Mouse (Mus musculus) left cerebral cortex, adult 9 months (tissue): Measurements from ENCODE around the gene Gosr2.

Experiments
- DNase-seq, 2 experiments: peaks; one replicate each; pipeline ENCODE4 v3.0.0; 2022; ENCODE audit warnings: low spot score in 2 of 2

Gene Gosr2

DNA sequence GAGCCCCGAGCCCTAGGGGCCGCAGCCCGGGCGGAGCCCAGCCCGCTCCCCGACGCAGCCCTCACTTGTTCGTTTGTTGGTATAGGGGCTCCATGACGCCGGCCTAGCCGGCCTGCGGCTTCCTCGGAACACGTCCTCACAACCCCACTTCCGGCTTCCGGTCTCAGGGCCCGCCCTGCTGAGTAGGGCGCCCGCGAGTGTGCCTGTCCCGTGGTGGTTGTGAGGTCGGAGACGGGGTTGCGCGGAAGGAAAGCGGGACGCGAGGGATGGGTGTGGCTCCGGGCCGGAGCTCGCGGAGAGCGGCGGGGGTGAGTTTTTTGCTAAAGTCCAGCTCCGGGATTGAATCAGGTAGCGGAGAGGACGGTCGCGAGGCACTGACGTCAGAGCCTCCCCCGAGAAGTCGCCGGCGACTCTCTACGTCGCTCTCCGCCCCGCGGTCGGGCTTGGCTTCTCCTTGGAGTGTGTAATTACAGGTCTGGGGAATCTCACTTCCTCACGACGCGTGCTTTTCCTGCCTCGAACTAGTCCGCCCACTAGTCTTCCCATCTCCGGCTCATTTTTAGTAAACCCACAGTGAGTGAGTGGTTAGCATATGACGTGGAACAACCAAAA is at the start of gene Gosr2:
TSS of gene Gosr2 (minus strand) at position 334 of the 612 bp plus-strand sequence.
- DNase-seq, result peak; percentile 68 to 91

DNA sequence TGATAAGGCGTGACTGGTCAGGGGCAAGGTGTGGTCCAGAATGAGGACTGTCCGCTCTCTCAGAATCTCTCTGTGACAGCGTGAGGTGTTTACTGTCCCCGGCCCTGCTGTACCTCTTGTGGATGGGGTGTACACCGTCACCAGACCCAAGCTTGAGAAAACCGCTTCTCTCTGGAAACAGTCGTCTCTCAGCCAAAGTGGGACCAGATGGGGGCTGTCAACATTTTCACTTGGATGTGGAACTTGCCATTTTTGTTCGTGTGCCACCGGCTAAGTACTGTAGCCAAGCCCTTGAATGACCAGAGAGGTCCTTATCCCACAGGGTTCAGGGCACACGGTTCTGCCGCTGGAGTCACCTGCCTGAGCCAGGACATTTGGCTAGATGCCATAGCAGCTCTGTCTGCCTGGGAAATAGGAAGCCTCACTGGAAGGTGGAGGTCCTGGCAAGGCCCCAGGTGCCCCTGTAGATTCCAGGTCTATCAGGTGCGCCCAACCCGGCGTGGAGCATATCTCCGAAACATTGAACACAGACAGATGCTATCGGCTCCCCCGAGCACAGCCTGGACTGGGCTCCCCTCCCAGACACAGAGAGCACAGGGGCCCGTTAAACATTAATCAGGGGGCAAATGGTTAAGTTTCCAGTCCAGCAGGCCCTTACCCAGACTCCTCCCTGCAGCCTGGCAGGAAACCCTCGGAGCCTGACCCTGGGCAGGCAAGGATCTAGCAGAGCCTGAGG is 37.5 kb upstream of the Gosr2 start:
- DNase-seq, result no peak

DNA sequence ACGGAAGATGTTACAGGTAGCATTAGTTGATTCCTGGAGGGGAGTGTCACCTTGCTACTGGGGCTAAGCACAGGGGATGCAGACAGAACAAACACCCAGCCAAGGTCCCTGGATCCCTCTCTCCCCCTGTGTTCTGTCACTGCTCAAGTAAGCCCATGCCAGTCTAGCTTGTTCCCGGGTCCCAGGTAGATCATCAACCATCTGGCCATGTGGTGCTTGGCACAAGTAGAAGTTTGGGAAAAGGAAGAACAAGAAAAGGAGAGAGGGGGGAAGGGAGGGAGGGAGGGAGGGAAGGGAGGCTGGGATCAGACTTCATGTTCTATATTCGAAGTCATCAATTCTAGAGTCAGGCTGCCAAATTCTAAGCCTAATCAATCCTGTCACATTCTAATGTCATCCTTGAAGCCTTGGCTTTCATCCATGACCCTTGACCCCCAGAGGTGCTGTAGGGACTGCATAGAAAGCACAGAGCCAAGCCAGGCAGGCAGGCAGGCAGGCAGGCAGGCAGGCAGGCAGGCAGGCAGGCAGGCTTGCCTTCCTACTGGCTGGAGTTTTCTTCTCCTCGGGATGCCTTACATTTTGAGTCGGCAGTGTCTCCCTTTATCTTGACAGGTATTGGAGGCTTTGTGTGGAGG is 36.8 kb upstream of the Gosr2 start:
- DNase-seq, result no peak

DNA sequence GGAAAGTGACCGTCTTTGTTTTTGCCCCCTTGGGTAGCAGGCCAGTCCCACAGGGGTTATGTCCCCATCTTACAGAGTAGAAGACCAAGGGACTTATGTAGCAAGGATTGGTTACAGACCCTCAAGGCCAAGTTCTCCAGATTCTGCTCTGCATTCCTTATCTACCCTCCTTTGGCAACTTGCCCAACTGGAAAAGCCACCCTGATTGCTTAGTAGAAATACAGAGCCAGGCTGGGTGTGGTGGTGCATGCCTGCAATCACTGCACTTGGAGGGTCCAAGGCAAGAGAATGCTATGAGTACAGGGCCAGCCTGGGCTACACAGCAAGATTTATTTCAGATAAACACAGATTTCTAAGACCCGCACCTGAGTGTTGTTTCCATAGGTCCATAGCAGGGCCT is 36.3 kb upstream of the Gosr2 start:
- DNase-seq, result no peak

DNA sequence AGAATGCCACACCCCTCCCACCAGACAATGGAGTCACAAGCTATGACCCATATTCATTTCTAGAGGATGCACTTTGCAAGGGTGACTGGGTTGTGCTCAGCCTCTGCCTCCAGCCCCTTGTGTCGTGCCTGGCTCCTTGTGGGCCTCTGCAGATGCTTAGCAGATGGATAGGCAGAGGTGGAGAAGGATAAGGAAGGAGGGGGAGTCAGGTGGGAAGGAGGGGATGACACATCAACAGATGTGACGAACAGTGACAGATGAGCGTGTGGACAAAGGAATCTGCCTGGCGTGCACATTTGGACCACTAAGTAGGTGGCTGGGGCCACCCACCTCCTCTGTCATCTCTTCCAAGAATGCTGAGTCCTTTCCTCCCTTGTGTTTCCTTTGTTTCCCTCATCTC is 35.4 kb upstream of the Gosr2 start:
- peak; percentile 23 to 62 for DNase-seq

DNA sequence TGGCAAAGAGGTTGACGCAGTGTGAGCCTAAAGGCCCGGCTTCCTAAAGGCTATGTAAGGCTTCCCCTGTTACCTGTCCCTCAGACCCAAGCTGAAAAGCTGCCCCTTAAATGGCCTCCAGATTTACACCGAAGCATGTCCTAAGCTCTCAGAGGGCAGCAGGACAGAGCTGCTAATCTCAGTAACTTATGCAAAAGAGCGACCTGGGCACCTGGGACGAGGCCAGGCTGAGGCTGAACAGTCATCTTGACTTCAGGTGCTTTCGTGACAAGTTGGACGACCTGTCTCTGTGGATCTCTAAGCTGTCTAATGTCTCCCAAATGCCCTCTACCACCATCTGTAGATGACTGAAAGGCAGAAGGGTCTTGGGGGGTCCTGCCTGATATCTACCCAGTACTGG is 34.6 kb upstream of the Gosr2 start:
- no peak for DNase-seq

DNA sequence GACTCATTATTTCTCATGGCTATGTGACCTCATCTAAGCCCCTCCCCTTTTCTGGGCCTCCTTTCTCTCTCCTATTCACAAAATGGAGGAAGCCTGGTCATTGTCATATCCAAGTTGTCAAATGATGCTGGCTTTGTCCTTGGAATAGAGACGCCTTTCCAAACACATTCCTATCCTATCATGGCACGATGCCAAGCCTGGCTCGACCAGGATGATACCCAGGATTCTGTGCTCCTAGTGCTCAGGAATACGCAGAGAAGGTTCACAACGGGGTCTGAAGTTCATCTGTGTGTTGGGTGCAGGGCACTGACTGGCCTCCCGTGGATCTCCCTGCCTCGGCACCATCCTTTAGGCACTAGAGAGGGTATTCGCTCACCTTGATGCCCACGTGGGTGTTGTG is 33.9 kb upstream of the Gosr2 start:
- DNase-seq, result no peak

DNA sequence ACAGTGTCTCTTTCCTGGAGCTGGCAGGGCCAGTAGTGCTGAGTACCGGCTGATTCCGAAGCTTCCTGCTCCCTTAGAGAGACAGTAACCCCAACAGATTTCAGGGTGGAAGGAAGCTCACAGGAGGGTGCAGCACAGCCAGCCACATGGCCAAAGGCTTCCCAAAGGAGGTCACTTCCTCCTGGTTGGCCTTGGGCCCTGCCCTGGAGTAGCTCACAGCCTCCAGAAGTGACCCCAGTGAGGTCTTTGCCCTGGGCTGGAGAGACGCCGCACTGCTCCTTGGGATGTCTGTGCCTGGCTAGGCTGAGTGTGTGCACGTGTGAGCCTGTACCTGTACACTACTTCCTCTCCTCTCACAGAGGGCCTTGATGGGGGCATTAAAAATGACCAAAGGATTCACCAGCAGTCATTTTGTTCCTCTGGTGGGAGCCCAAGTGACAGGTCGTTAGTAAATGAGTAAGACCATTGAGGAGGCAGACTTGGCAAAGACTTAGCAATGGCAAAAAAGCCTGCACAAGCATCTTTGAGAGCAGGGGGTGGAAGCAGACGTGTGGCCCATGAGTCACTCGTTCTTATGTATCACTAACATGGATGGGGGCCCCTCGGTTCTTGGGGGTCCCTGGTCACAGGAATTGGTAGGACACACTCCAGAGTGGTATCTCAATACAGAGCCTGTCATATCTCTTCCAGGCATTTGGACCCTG is 31.7 kb upstream of the Gosr2 start:
- no peak for DNase-seq

DNA sequence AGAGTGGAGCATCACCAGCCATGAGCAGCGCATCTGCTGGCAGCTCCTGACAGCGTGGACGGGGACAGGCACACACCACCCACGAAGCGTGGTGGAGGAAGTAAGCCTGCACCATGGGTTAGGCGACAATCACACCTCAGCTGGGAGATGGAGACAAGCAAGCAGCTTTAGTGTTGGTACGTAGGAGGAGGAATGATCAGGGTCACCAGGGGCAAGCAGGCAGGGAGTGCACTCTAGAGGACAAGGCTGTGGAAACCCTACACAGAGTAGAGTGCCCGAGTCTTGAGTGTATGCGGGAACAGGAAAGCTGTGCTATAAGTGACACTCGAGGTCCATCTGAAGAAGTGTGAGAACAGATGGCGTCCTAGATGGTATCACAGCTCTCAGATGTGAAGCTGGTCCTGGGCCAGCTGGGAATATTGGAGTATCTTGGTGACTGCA is 26.7 kb upstream of the Gosr2 start:
- peak; percentile 33 to 65 for DNase-seq

DNA sequence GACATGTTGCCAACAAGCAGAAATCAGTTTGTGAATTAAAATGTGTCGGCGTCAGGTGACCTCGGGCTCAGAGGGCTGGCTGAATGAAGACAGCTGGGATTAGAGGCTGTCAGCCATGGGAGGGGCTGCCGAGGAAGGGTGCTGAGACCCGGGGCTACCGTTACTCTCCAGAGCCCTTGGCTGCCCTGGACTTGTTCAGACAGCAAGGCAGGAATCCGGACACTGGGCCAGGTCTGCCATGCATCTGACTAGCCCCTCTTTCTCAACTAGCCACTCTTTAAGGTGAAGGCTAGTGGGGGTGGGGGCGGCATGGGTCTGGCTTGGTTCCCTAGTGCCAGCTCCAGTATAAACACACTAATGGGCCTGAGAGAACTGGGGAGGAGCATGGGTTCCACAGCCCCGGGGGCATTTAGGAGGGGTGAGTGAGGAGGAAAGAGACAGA is 24.4 kb upstream of the Gosr2 start:
- DNase-seq, result no peak

DNA sequence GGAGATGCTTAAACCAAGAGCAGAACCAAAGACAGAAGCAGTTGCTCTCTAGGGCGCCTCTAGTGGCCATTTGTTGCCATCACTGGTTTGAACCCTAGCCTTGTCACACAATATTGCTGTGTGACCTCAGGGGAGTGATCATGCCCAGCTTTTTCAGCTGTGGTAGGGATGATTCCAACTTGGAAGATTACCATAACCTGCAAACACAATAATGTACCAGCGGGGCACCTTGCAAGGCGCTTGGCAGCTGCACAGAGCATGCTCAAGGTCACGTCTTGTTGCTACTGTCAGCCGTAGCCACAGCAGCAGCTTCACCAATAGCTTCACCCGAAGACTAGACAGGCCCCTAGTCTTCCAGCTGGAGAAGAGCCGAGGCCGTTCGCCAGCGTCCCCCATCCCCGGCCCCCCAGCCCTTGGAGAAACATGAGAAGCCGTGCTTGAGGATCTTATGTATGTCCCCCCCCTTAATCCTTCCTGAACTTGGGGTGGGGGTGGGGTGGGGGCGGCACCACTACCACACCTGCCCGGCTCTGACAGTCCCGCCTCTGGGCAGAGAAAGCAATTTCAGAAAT is 23.9 kb upstream of the Gosr2 start:
- no peak for DNase-seq

DNA sequence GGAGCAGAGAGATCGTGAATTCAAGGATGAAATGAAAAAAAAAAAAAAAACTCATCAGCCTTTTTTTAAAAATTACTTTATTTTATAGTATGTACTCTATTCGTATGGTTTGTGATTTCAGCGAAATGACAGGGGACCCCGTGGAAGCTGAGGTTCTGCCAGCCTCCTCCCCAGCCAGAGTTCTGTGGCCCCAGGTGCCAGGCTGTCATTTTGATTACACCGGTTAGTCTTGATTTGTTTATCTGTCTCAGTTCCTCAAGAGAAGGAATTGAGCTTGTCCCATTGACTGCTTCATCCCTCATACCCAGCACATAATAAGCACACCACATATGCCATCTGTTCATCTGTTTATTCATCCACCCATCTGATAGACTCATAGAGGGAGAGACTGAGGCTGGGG is 21.7 kb upstream of the Gosr2 start:
- no peak for DNase-seq

DNA sequence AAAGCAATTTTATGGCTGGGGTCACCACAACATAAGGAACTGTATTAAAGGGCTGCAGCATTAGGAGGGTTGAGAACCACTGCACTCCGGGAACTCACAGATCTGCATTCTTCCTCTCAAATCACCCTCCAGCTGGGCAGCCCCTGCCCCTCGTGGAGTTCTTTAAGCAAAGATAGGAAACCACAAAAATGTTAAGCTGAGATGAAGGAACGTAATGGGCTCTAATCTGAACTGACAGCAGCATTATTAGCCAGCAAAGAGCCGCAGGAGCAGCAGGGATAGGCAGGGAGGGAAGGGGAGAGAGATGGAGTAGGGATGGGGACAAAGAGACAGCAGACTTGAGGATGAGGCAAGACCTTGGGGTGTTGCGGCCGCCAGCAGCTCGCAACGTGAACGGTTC is 19.3 kb upstream of the Gosr2 start:
- no peak for DNase-seq

DNA sequence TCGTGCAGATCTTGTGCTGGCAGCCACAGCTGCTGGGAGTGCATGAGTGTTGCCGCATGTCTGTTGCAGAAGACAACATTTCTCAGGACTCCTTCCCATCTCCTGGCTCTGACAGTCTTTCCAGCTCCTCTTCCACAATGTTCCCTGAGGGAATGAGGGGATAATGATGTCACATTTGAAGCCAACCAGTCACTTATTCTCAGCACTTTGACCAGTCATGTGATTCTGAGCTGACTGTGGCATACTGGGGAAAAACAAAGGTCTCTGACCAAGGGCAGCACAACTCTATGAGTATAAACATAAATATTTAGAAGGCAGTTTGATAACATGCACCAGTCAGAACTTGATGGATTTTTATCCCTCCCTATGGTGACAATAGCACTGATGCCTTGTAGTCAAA is 16.4 kb upstream of the Gosr2 start:
- DNase-seq, result no peak

DNA sequence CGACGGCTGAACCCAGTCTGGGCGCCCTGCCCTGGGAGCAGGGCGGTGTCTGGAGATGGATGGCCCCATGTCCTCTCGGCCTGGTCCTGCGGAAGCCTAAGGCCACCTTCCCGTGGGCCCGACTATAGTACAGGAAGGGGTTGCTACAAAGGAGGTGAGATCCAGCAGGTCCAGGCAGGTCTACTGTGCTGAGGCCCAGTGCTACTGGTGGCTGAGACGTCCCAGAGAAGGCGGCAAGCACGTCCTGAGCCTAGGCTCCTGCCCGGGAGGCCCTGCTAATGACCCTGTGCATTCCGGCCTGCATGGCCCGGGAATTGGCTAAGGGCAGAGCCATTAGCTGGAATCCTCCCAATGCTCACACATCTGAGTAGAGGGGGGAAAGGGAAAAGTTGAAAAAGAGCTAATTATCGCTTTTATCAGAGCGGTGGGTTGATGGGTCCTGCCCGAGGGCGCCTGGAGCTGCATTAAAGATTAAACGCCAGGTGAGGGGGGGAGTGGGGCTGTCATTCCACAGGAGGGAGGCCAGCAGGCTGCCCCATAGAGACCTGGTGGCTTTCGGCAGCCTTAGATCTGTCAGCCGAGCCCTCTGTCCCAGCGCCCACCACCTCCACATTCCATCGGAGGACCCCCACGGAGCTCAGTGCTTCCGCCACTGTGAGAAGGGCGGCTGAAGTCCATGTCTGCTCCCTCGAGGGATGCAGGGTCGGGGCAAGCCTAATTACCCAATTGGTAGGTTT is 14.3 kb upstream of the Gosr2 start:
- no peak for DNase-seq

DNA sequence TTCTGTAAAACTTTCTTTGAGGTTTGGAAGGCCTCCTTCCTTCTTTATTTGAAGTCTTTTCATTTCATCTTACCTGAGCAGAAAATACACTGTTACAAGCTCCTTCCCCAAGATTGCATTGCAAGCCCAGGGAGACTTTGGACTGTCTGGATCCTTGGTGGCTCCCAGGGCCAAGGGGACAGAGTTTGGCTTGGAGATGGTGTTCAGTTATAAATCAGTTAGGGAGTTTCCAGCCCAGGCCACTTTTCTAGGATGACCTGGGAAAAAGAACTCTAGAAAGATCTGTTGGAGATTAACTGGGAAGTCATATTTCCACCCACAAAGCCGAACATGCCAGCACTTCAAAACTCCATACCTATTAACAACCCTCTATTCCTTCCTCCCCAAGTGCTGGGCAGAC is 12.3 kb upstream of the Gosr2 start:
- DNase-seq, result no peak

DNA sequence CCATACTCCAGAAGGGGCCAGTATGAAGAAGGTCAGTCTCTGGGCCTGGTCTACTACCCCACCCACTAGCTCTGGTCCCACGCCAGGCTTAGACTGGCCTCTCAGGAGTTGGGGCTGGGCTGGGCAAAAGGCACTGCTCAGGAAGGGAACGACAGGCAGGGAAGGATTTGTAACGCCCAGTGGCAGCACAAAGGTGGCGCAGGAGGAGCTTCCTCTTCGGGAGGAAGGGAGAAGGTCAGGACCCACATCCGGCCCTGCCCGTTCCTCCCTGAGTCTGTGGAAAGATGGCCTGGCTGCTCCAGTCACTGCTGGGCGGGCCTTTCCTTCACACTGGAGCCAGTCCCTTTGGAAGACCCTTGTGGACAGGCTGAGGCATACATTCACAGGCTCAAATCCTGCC is 9.3 kb upstream of the Gosr2 start:
- no peak for DNase-seq

DNA sequence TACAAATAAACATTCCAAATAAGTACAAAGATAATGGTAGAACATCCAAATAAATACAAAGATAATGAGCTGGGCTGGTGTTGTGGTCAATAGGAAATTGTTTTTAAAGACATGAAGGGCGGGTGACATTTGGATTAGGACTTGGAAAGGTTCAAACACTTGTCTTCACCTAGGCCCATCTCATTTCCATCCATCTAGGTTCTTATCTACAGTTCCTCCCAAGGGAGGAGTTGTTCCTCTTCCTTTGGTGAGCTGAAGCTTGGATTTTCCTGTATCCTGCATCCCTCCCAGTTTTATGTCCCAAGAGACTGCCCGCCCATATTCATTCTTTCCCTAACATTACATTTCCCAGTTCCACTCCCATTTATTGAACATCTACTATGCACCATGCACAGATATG is 528 bp upstream of the Gosr2 start:
- DNase-seq, result no peak

DNA sequence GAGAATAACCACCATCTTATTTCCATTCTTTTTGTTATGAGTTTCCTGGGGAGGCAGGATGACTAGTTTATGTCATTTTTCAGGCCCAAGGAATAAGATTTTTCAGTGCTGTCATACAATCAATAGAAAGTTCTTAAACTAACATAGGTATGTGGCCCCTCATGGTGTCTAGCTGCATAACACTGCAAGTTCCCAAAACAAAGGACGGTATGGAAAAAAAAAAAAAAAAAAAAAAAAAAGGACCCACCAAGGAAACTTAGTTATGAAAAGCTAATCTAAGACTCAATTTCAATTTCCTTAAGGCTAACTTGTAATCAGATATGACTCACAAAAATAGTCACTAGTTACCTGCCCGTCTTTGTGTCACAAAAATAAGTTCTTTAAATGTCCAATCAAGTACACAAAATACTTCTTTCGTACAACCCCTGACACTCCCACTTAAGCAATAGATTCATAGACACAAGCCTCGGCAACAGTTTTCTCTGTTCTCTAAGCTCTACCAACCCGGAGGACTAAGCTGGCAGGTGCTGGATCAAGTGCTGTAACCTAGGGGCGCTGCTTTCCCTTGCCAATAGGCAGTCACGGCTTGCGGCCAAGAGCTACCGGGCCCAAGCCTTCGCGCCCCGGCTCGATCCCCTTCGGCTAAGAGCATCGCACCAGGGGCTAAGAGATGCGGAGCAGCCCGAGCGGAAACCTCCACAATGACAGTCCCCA is 690 bp downstream of the Gosr2 start:
- peak in 1 of 2 experiments; percentile 23 for DNase-seq

DNA sequence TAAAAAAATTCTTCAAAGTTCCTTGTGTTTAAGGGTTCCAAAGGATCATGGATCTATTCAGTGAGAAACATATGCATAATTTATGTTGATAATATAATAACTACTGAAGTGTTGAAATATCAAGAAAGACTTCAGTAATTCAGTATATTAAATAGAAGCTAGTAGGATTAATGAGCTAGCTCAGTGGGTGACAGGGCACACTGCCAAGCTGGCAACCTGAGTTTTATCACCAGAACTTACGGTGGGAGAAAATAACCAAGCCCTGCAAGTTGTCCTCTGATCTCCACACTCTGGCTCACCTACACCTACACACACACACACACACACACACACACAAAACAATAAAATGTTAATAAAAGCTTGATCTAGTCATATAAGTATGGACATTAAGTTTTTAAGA is 4.5 kb downstream of the Gosr2 start:
- no peak for DNase-seq

DNA sequence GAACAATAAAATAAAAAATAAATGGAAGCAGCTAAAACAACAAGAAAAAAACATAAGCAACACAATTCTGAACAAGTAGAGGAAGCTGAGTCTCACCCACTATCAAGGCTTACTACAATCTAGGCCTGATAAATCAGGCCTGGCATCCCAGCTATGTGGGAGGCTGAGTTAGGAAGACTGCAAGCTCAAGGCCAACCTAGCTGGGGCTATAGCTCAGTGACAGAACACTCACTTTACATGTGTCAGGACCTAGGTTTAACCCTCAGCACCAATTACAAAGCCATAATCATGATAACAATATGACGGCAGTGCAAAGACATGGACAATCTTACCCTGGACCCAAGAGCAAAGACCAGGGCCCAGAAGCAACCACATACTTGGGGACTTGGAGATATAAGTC is 6.7 kb downstream of the Gosr2 start:
- no peak for DNase-seq
